Mouse (Mus musculus) kidney, adult 2 months (tissue): ENCODE data around the gene Nme3.
"Not testable (repeated sequence)": the region's sequence is repeated elsewhere in the genome, so short reads cannot be mapped to it uniquely, and the experiment has no call there.

Experiments
- CTCF ChIP-seq: fragments of 200-500 bp; conservative IDR thresholded peaks from 2 replicates; pipeline ENCODE4 v1.5.1; 2011; ENCODE audit warnings: low read depth, mild to moderate bottlenecking, control low read depth, low read length, moderate library complexity, mixed read lengths; ENCODE audit not compliant: insufficient read depth, insufficient read length
- POLR2A ChIP-seq: fragments of 200-500 bp; IDR thresholded peaks from one replicate; pipeline ENCODE4 v1.6.1; 2011; ENCODE audit warnings: low read depth, low read length, control low read depth

DNA sequence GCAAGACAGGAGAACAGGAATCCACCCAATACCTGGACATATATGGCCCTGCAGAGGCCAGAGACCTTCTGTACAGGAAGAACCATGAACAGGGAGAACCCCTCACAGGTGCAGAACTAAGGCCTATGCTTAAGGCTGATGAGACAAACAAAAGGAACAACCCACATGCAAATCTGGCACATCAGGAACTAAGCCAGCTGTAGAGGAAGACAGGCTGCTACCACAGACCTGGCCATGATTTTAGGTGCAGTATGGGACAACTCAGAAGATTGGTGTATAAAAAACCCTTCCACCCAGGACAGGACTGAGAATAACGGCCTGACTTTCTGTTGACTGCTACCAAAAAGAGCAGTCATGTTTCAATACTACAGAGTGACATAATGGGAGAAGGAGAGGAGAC, 47.3 kb downstream of the Nme3 start:
- not testable (repeated sequence) for TF ChIP-seq POLR2A, CTCF
